Mouse (Mus musculus) retina, embryonic 14.5 days (tissue): ENCODE results near the gene Notum.
"Not testable (repeated sequence)": the region's sequence is repeated elsewhere in the genome, so short reads cannot be mapped to it uniquely, and the experiment has no call there.

ENCODE experiments used
- DNase-seq: peaks from one replicate; pipeline ENCODE4 v3.0.0-alpha.2; 2015; ENCODE audit warnings: low spot score

Notum gene

GRCm38 (mm10) chr11:120661076-120661460 is at the start of gene Notum:
TSS of gene Notum (minus strand) at chr11:120661175.
- DNase-seq, result peak; percentile 17

DNA sequence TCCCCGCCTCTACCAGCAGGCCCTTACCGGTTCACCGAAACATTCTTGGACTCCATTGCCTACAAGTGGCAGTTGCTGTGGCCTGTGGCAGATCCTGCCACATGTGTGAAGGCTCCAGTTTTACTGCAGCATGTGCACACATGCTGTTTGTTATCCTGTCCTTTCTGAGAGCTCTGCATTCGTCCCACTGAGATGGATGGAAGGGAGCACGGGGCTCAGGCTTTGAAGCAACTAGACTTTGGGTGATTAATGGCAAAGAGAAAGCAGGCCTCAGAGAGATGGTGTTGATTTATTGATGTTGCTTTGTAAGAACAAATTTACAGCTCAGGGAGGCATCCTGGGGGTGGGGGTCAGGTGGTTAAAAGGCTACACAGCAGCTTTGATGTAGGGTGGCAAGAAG is 49.7 kb upstream of the Notum start:
- DNase-seq, result no peak

- DNase-seq, result no peak
Measured at GRCm38 (mm10) chr11:120709551-120709950, 48.6 kb upstream of the Notum start.

GRCm38 (mm10) chr11:120707969-120708368 is 47.0 kb upstream of the Notum start:
- DNase-seq, result no peak

DNA sequence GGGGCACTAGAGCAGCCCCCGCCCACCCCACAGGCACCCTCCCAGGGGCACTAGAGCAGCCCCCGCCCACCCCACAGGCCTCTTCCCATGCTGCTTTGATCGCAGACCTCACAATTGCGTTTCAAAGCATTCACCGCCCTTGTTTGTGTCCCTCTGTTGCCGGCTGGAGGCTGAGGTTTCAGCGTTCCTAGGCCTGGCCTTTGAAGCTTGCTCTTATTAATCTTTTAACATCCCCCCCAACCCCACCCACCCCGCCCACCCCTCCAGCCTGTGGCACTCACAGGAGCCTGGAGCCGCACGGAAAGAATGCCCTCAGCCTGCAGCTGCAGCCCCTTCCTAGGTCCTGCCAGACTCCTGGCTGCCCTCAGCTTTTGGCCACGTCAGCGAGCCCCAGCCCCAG is 46.2 kb upstream of the Notum start:
- no peak for DNase-seq

DNA sequence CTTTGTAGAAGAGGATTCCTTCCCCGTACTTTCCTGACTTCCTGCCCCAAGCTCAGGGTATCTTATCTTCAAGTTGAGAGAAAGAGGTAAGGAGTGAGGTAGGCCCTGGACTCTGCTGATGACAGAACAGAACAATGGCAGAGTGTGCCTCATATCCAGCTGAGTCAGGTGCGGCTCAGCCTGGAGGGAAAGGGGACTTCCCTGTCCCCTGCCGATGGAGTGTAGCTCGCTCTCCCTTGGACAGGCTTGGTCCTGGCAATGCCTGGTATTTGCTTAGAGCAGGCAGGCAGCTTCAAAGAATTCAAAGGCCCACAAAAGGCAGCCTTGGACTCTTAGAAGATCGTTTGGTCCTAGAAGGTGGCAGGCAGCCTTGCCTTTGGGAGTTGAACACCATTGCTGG is 45.1 kb upstream of the Notum start:
- no peak for DNase-seq

GRCm38 (mm10) chr11:120704486-120705325 is 43.7 kb upstream of the Notum start:
- DNase-seq, result peak; percentile 79

DNA sequence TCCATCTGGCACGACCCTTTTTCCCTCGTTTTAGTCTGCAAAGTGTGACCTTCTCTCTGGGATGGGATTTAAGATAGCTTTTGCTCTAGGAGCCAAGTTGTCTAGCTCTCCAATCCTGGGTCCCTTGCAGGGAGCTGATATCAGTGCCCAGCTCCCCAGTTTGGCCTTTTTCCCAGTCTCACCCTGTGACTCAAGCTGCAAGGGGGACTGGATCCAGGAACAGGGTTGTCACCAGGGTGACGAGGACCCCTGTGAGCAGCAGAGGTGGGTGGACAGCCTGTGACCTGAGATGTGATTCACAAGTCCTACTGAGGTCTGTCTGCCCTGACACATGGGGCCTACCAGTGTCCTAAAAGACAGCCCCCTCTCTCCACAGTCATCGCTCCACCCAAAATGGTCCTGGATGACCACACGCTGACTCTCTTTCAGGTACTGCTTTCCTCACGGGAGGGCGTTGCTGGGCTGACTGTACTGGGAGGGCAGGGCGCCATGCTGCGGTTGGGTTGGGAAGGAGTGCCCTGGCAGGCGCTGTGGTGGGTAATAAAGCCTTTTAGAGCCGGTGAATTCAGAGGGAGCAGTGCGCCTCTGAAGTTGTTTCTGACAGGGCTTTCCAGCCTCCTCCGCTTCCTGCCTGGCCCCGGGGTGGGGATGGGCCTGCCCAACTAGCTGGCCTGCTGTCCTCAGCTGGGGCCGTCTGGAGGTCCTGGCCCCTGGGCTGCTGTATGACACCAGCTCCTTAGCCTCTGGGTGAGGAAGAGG is 42.9 kb upstream of the Notum start:
- no peak for DNase-seq

DNA sequence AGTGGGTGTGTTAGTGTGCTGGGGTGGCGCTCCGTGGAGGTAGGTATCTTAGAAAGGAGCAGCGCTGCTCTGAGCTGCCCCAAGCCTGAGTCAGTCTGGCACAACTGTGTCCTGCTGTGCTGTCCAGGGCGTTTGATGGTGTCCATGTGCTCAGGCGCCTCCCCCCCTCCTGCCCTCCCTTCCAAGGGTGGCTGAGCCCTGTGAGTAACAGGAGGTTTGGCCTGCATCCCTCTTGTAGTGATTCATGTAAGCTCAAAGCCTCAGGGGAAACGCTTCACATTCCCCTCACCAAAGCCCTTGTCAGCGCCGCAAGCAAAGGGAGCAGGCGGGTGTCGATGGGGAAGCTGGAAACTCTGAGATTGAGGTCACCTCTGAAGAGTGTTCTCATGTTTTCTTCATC is 36.8 kb upstream of the Notum start:
- DNase-seq, result no peak

DNA sequence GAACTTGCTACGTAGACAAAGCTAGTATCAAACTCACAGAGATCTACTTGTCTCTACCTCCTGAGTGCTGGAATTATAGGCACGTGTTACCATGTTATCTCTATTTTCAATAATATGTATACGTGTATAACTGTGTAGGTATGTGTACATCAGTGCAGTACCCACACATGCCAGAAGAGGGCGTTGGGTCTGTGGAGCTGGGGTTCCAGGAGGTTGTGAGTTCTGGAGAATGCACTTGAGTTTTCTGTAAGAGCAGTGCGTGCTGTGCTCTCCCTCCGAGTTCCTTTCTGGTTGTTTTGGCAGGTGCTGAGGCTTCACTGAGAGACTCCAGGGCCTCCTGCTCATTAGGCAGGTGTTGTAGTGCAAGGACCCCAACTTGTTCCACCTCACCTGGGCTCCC is 35.6 kb upstream of the Notum start:
- DNase-seq, result no peak

DNA sequence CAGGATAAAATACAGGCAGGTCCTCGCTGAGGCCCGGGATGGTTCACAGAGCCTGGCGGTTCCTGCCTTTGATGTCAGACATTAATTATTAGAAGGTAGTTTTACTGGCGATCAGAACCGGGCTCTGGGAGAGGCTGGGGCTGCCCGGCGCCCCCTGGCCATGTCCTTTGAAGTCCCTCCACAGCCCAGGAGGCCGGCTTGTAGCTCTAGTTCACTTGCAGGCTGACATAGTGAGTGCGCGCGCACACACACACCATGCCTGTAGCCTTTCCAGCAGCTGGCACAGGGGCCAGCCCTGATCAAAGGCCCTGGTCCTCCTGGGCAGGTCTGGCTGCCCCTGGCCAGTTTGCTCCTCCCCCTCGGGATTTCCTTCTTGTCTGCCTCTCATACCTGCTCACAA is 34.7 kb upstream of the Notum start:
- no peak for DNase-seq

DNA sequence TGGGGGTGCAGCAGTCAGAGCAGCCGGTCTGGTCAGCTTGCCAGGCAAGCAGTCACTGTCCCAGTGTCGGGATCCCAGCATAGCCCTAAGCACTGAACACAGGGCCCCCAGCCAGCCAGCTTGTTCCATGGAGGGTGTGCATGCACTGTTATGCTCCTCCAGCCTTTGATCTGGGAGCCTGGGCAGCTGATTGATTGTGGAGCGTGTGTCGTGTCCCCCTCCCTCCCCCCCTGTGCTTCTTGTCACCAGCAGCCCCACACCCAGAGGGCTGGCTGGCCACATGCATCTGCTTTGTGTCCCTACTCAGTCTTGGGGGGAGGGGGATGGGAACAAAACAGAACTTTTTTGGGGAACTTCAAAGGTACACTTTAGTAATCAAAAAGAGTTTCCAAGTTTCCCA is 34.2 kb upstream of the Notum start:
- no peak for DNase-seq

DNA sequence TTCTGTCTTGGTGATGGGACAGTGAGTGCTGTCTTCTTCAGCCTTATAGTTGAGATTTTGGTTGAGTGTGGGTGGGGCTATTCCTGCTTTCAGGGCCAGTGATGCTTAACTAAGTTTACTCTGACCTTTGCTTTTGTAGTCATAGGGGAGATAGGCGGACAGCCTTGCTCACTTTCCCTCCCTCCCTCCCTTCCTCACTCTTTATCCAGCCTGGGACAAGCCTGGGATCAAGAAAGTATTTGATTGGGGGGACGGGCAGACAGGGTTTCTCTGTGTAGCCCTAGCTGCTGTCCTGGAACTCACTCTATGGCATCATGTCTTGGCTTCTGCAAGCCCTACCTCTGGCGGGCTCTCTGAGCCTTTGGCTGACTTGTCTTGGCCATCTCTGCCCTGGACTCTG is 32.5 kb upstream of the Notum start:
- no peak for DNase-seq

DNA sequence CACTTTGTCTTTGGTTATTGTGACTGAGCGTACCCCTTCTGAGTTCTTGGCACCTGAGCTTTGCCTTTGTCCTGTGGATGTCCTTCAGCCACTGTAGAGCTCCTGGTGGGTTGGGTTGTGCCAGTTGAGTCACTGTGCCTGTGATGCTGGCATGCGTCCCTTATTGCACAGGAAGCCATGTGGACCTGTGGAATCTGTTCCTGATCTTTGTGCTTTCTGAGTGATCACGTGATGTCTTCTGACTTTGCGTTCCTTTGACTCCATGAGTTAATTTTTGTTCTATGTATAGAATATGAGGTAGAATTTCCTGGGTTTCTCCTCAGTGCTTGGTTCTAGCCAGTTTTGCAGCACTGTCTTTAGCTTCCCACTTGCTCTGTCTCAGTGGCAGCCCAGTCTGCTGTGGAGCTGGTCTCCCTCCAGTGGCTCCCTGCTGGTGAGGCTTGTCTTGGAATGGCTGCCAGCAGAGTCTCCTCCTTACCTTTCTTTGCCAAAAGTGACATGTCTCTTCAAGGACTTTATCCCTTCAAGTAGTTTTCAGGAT is 31.6 kb upstream of the Notum start:
- no peak for DNase-seq

- no peak for DNase-seq
Measured at GRCm38 (mm10) chr11:120689365-120689764, 28.4 kb upstream of the Notum start.

- DNase-seq, result no peak
Measured at GRCm38 (mm10) chr11:120686650-120687272, 25.8 kb upstream of the Notum start.

DNA sequence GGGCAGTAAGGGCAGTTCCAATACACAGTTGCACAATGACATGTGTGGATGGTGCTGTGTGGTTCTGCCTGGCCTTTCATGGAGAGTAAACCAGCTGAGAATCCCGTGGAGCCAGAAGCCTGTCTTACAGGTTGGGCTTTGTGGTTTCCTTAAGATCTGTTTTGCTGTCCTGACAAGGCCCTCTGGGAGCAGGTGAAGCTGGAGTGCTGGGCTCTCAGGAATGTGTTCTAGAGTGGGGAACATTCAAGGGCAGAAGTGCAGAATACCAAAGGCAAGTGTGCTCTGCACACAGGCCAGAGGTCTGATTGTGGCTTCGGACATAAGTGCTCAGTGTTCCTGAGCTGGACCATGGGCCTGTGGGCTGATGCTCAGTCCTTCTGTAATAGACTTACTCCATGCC is 23.7 kb upstream of the Notum start:
- no peak for DNase-seq

DNA sequence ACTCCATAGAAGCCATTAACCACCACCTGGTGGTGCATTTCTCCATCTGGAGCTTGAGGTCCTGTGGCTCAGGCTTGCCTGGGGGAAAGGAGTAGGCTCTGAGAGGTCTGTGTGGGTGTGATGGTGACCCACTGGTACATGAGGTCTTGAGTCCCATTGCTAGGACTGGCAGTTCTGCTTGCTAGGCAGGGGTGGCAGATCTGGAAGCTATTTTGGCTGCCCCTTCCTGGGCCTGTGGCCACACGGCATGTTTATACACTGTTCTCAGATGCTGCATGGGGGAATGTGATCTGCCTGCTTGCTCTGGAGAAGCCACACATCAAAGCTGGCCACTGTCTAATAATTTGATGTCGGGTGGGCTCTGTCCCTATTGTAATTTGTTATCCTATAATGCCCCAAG is 23.1 kb upstream of the Notum start:
- DNase-seq, result no peak

DNA sequence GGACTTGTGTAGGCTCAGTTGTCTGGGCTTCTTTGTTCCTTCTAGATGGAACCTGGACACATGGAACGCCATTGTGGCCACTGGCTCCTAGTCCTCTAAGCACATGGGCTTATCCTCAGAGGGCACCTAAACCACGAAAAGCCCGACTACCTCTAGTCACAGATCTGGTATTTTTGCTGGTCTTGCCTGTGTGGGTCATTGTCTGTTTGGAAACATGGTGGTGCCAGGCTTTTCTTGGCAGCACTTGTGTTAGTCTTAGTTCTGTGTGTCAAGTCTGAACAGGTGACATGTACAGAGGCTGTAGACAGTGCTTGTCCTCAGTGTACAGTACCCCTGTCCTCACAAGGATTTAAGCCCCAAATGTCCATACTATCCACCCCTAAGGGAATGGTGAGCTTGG is 22.6 kb upstream of the Notum start:
- DNase-seq, result no peak

- no peak for DNase-seq
Measured at GRCm38 (mm10) chr11:120682683-120683082, 21.7 kb upstream of the Notum start.

- peak; percentile 48 for DNase-seq
Measured at GRCm38 (mm10) chr11:120679909-120680308, 18.9 kb upstream of the Notum start.

GRCm38 (mm10) chr11:120676951-120677350 is 16.0 kb upstream of the Notum start:
- DNase-seq, result no peak

DNA sequence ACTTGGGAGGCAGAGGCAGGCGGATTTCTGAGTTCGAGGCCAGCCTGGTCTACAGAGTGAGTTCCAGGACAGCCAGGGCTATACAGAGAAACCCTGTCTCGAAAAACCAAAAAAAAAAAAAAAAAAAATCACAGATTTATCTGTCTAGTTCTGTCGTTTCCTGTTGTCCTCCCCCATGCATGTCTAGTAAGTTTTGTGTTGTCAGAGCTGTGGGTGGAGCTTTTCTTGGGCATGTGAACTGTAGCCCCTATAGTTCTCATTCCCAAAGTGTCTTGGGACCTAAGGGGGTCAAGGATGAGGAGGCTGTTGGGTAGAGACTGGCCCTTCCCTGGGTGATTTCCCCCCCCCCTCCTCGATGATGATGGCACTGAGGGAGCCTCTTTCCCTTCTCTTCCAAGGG is 14.9 kb upstream of the Notum start:
- DNase-seq, result not testable (repeated sequence)
